Mouse (Mus musculus): Measurements from ENCODE around the gene Zfp69. TPM values are rescaled to one million over a fixed set of nuclear protein-coding genes. Genes with fewer than 3 reads are reported as not detected.

The Zfp69 gene
- polyA plus RNA-seq, 1 experiment = 2.9 TPM

- Histone ChIP-seq H3K27ac (ENCODE audit: insufficient read depth, low read length) (no peak overlapping the region), H3K9me3 (replicated peaks; ENCODE audit: control insufficient read depth, insufficient read depth, low read length, poor library complexity, severe bottlenecking) (no peaks in the 10 kb centered on the region), H3K4me3 (ENCODE audit: low read depth, low read length) (no peak overlapping the region), H3K36me3 (ENCODE audit: control insufficient read depth, insufficient read depth, low read length, poor library complexity, severe bottlenecking) (peaks cover 3% of the 10 kb centered on the region), H3K4me1 (ENCODE audit: control insufficient read depth, insufficient read depth, low read length) (no peaks in the 10 kb centered on the region), H3K9ac (ENCODE audit: low read depth, poor library complexity, severe bottlenecking) (no peak overlapping the region), H3K27me3 (ENCODE audit: control insufficient read depth, insufficient read depth, low read length, poor library complexity, severe bottlenecking) (no peaks in the 10 kb centered on the region)
- TF ChIP-seq CTCF (IDR thresholded peaks at IDR 0.05; ENCODE audit: low read depth, low read length) (no peak), EP300 (IDR thresholded peaks at IDR 0.05; ENCODE audit: insufficient read depth, low read depth, low read length) (no peak), POLR2A (IDR thresholded peaks at IDR 0.05; ENCODE audit: insufficient read depth, low read length) (no peak)
Measured at GRCm38 (mm10) chr4:120968486-120968885, 17.0 kb upstream of the Zfp69 start.

DNA sequence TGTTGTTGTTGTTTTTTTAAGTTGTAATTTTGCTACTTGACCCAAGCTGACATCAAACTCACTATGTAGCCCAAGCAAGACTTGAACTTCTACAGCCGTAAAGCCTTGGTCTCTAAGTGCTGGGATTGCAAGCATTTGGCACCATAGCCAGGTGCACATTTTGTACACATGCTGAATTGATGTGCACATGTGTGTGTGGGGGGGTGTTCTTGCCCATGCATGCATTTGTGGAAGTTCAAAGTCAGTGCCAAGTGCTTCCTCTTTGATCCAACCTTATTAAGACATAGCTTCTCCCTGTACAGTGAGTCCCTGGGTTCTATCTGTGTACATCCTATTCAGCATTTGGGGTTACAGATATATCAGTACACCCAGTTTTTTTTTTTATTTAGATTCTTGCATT is 4.1 kb upstream of the Zfp69 start:
- no peaks in the 10 kb centered on the region for H3K27me3 ChIP-seq (ENCODE audit: control insufficient read depth, insufficient read depth, low read length, poor library complexity, severe bottlenecking)
- no peak overlapping the region for H3K27ac ChIP-seq (ENCODE audit: insufficient read depth, low read length)
- TF ChIP-seq CTCF (IDR thresholded peaks at IDR 0.05; ENCODE audit: low read depth, low read length) (no peak), POLR2A (IDR thresholded peaks at IDR 0.05; ENCODE audit: insufficient read depth, low read length) (no peak), EP300 (IDR thresholded peaks at IDR 0.05; ENCODE audit: insufficient read depth, low read depth, low read length) (no peak)
- H3K4me1 ChIP-seq (ENCODE audit: control insufficient read depth, insufficient read depth, low read length) = no peaks in the 10 kb centered on the region
- no peak overlapping the region for H3K4me3 ChIP-seq (ENCODE audit: low read depth, low read length)
- no peaks in the 10 kb centered on the region for H3K36me3 ChIP-seq (ENCODE audit: control insufficient read depth, insufficient read depth, low read length, poor library complexity, severe bottlenecking)
- H3K9ac ChIP-seq (ENCODE audit: low read depth, poor library complexity, severe bottlenecking) = no peak overlapping the region
- no peaks in the 10 kb centered on the region for H3K9me3 ChIP-seq (replicated peaks; ENCODE audit: control insufficient read depth, insufficient read depth, low read length, poor library complexity, severe bottlenecking)

- H3K27ac ChIP-seq (ENCODE audit: insufficient read depth, low read length) = no peak overlapping the region
Measured at GRCm38 (mm10) chr4:120953667-120954066, 2.2 kb upstream of the Zfp69 start.

GRCm38 (mm10) chr4:120953038-120953437 is 1.5 kb upstream of the Zfp69 start:
- no peaks in the 10 kb centered on the region for H3K36me3 ChIP-seq (ENCODE audit: control insufficient read depth, insufficient read depth, low read length, poor library complexity, severe bottlenecking)
- H3K27me3 ChIP-seq (ENCODE audit: control insufficient read depth, insufficient read depth, low read length, poor library complexity, severe bottlenecking) = no peaks in the 10 kb centered on the region
- TF ChIP-seq POLR2A (IDR thresholded peaks at IDR 0.05; ENCODE audit: insufficient read depth, low read length) = no peak
- TF ChIP-seq CTCF (IDR thresholded peaks at IDR 0.05; ENCODE audit: low read depth, low read length) = no peak
- TF ChIP-seq EP300 (IDR thresholded peaks at IDR 0.05; ENCODE audit: insufficient read depth, low read depth, low read length) = no peak
- H3K4me1 ChIP-seq (ENCODE audit: control insufficient read depth, insufficient read depth, low read length) = no peaks in the 10 kb centered on the region
- no peak overlapping the region for H3K9ac ChIP-seq (ENCODE audit: low read depth, poor library complexity, severe bottlenecking)
- H3K27ac ChIP-seq (ENCODE audit: insufficient read depth, low read length) = no peak overlapping the region
- H3K9me3 ChIP-seq (replicated peaks; ENCODE audit: control insufficient read depth, insufficient read depth, low read length, poor library complexity, severe bottlenecking) = no peaks in the 10 kb centered on the region
- no peak overlapping the region for H3K4me3 ChIP-seq (ENCODE audit: low read depth, low read length)

More at GRCm38 (mm10) chr4:120953667-120954066, 2.2 kb upstream of the Zfp69 start:
- H3K9ac ChIP-seq (ENCODE audit: low read depth, poor library complexity, severe bottlenecking) = no peak overlapping the region
- no peaks in the 10 kb centered on the region for H3K4me1 ChIP-seq (ENCODE audit: control insufficient read depth, insufficient read depth, low read length)
- TF ChIP-seq POLR2A (IDR thresholded peaks at IDR 0.05; ENCODE audit: insufficient read depth, low read length) (no peak), EP300 (IDR thresholded peaks at IDR 0.05; ENCODE audit: insufficient read depth, low read depth, low read length) (no peak), CTCF (IDR thresholded peaks at IDR 0.05; ENCODE audit: low read depth, low read length) (no peak)
- no peaks in the 10 kb centered on the region for H3K36me3 ChIP-seq (ENCODE audit: control insufficient read depth, insufficient read depth, low read length, poor library complexity, severe bottlenecking)
- H3K9me3 ChIP-seq (replicated peaks; ENCODE audit: control insufficient read depth, insufficient read depth, low read length, poor library complexity, severe bottlenecking) = no peaks in the 10 kb centered on the region
- no peaks in the 10 kb centered on the region for H3K27me3 ChIP-seq (ENCODE audit: control insufficient read depth, insufficient read depth, low read length, poor library complexity, severe bottlenecking)
- H3K4me3 ChIP-seq (ENCODE audit: low read depth, low read length) = no peak overlapping the region

- Histone ChIP-seq H3K36me3 (ENCODE audit: control insufficient read depth, insufficient read depth, low read length, poor library complexity, severe bottlenecking) (no peaks in the 10 kb centered on the region), H3K27ac (ENCODE audit: insufficient read depth, low read length) (no peak overlapping the region; the same call in 1 of the 2 replicates)
- TF ChIP-seq EP300 (IDR thresholded peaks at IDR 0.05; ENCODE audit: insufficient read depth, low read depth, low read length) = no peak
- TF ChIP-seq POLR2A (IDR thresholded peaks at IDR 0.05; ENCODE audit: insufficient read depth, low read length) = no peak
- no peak for TF ChIP-seq CTCF (IDR thresholded peaks at IDR 0.05; ENCODE audit: low read depth, low read length)
Measured at GRCm38 (mm10) chr4:120952163-120952562, 664 bp upstream of the Zfp69 start.

GRCm38 (mm10) chr4:120950763-120951427 is 604 bp downstream of the Zfp69 start:
- H3K36me3 ChIP-seq (ENCODE audit: control insufficient read depth, insufficient read depth, low read length, poor library complexity, severe bottlenecking) = no peaks in the 10 kb centered on the region
- TF ChIP-seq CTCF (IDR thresholded peaks at IDR 0.05; ENCODE audit: low read depth, low read length) (no peak), EP300 (IDR thresholded peaks at IDR 0.05; ENCODE audit: insufficient read depth, low read depth, low read length) (no peak), POLR2A (IDR thresholded peaks at IDR 0.05; ENCODE audit: insufficient read depth, low read length) (no peak)

More at GRCm38 (mm10) chr4:120952163-120952562, 664 bp upstream of the Zfp69 start:
- Histone ChIP-seq H3K9me3 (replicated peaks; ENCODE audit: control insufficient read depth, insufficient read depth, low read length, poor library complexity, severe bottlenecking) (no peaks in the 10 kb centered on the region), H3K9ac (ENCODE audit: low read depth, poor library complexity, severe bottlenecking) (peak overlapping the region; percentile 91), H3K27me3 (ENCODE audit: control insufficient read depth, insufficient read depth, low read length, poor library complexity, severe bottlenecking) (no peaks in the 10 kb centered on the region), H3K4me1 (ENCODE audit: control insufficient read depth, insufficient read depth, low read length) (no peaks in the 10 kb centered on the region), H3K4me3 (ENCODE audit: low read depth, low read length) (no peak overlapping the region)

More at GRCm38 (mm10) chr4:120950763-120951427, 604 bp downstream of the Zfp69 start:
- Histone ChIP-seq H3K9ac (ENCODE audit: low read depth, poor library complexity, severe bottlenecking) (peak overlapping the region; percentile 91), H3K9me3 (replicated peaks; ENCODE audit: control insufficient read depth, insufficient read depth, low read length, poor library complexity, severe bottlenecking) (no peaks in the 10 kb centered on the region), H3K4me3 (ENCODE audit: low read depth, low read length) (peak overlapping the region; percentile 79), H3K4me1 (ENCODE audit: control insufficient read depth, insufficient read depth, low read length) (no peaks in the 10 kb centered on the region), H3K27ac (ENCODE audit: insufficient read depth, low read length) (no peak overlapping the region), H3K27me3 (ENCODE audit: control insufficient read depth, insufficient read depth, low read length, poor library complexity, severe bottlenecking) (no peaks in the 10 kb centered on the region)

Data from ES-Bruce4 (cell line).